Mouse (Mus musculus) embryonic stem cell, embryonic (primary cell): ENCODE measurements around the gene Sorcs2.

Experiments
- CTCF ChIA-PET, 4 experiments: fragments of 300-600 bp in 2 of 4; fragments of 350-600 bp in 2 of 4; sonication (Branson Sonifier 250); formaldehyde crosslinking; loops; one replicate each; lab custom pipeline; 2022; ENCODE audit warnings: inconsistent platforms in 2 of 4; lab: Charles Lee
- POLR2A ChIA-PET, 4 experiments: fragments of 300-600 bp in 2 of 4; fragments of 350-600 bp in 2 of 4; sonication (Branson Sonifier 250); formaldehyde crosslinking; loops; one replicate each; lab custom pipeline; 2022; ENCODE audit warnings: antibody characterized with exemption in 4 of 4, inconsistent platforms in 1 of 4; lab: Charles Lee

Sorcs2 gene

GRCm38 (mm10) chr5:36128513-36128912 lies 269.4 kb downstream of the Sorcs2 start:
- POLR2A ChIA-PET = interaction anchor here in 2 of 4 experiments (0.9 to 1.2 kb wide), 2 partner anchors 12 to 15 kb away, joined by 3 to 4 read pairs; no protein-coding TSS in a partner anchor

DNA sequence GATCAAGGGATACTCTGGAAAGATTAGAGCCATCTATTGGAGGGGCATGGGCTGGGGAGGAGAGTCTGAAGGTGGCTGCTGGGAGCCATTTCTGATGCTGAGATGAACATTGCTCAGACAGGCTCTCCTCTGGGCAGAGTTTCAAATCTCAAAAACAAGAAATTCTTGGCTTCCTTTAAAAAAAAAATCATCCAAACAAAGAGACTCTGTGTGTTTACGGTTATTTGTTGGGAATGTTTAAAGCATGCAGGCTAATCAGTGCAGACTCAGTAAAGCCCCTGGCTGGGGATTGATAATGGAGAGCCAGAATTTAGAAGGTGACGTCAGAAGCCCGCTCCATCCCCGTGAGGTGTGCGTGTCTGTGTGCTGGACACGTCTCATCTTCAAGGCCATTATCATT lies 272.9 kb downstream of the Sorcs2 start:
- ChIA-PET POLR2A (no interaction called here), CTCF (no interaction called here)

More at GRCm38 (mm10) chr5:36128513-36128912, 269.4 kb downstream of the Sorcs2 start:
- CTCF ChIA-PET = interaction anchor here in 2 of 4 experiments (0.5 to 2.0 kb wide), 5 partner anchors 7 to 1437 kb away, joined by 3 to 5 read pairs (median 4); no protein-coding TSS in a partner anchor

GRCm38 (mm10) chr5:36122987-36123386 lies 275.0 kb downstream of the Sorcs2 start:
- POLR2A ChIA-PET = interaction anchor here in 1 of 4 experiments (0.7 kb wide), 1 partner anchor 97 kb away, joined by 4 read pairs; no protein-coding TSS in a partner anchor
- CTCF ChIA-PET = interaction anchor here in 2 of 4 experiments (0.6 to 0.9 kb wide), 2 partner anchors 64 to 141 kb away, joined by 3 read pairs; no protein-coding TSS in a partner anchor

- POLR2A ChIA-PET = no interaction called here
- CTCF ChIA-PET = interaction anchor here in 2 of 4 experiments (0.7 kb wide), 2 partner anchors 75 to 1390 kb away, joined by 3 to 11 read pairs; no protein-coding TSS in a partner anchor
Measured at GRCm38 (mm10) chr5:36120931-36121341, 277.0 kb downstream of the Sorcs2 start.

- POLR2A ChIA-PET = interaction anchor here in 2 of 4 experiments (0.5 to 1.6 kb wide), 3 partner anchors 17 to 289 kb away, joined by 3 to 11 read pairs (median 4); no protein-coding TSS in a partner anchor
- CTCF ChIA-PET = interaction anchor here in 2 of 4 experiments (0.9 to 1.3 kb wide), 2 partner anchors 11 to 280 kb away, joined by 3 read pairs; partner anchors contain the start of gene Sorcs2 (in 1 of the 2)
Measured at GRCm38 (mm10) chr5:36118061-36118460, 279.9 kb downstream of the Sorcs2 start.

- CTCF ChIA-PET = interaction anchor here in 1 of 4 experiments (1.0 kb wide), 1 partner anchor 32 kb away, joined by 3 read pairs; no protein-coding TSS in a partner anchor
- POLR2A ChIA-PET = no interaction called here
Measured at GRCm38 (mm10) chr5:36115519-36115918, 282.4 kb downstream of the Sorcs2 start.

DNA sequence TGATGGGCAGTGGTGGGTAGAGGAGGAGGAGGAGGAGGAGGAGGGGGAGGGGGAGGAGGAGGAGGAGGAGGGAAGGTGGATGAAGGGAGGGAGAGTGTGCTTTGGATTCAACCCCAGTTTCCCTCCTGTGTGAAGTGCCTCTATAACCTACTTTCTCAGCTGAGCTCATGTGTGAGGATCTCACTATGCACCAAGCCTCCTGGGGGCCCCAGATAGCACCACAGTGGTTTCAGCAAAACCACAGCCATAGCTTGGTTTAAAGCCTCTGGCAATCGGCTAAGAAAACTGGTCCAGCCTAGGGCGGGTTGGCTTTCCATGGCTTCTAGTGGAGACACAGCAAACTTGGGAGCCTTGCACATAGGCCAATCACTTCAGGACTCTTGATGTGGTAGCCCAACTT lies 284.2 kb downstream of the Sorcs2 start:
- CTCF ChIA-PET = interaction anchor here in 2 of 4 experiments (0.7 to 1.1 kb wide), 3 partner anchors 282 to 583 kb away, joined by 3 to 4 read pairs (median 4); no protein-coding TSS in a partner anchor
- POLR2A ChIA-PET = interaction anchor here in 2 of 4 experiments (0.6 to 1.1 kb wide), 4 partner anchors 9 to 177 kb away, joined by 3 to 4 read pairs (median 3); no protein-coding TSS in a partner anchor

DNA sequence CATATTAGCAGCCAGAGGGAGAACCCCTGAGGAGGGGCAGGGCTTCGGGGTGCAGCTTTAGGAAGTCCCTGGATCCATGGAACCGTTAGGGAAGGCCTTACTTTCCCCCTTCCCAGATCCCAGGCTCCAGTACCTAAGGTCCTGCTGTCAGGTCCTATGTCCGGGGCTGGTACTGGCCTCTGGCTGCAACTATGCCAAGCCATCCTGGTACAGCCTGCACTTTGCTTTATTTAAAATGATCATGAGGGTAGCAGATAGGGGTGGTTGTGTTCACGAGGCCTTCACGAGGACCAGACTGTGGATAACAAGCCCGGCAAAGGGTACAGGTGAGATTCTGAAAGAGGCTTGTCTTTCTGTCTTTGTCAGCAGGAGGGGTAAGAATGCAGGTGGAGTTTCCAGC lies 285.2 kb downstream of the Sorcs2 start:
- POLR2A ChIA-PET = interaction anchor here in 1 of 4 experiments (1.0 kb wide), 1 partner anchor 10 kb away, joined by 3 read pairs; no protein-coding TSS in a partner anchor
- CTCF ChIA-PET = interaction anchor here in 3 of 4 experiments (0.5 to 1.1 kb wide), 7 partner anchors 11 to 582 kb away, joined by 3 to 6 read pairs (median 4); partner anchors contain the start of gene Sorcs2 (in 1 of the 3)

GRCm38 (mm10) chr5:36111516-36111915 lies 286.4 kb downstream of the Sorcs2 start:
- CTCF ChIA-PET = no interaction called here
- POLR2A ChIA-PET = no interaction called here

GRCm38 (mm10) chr5:36108339-36108887 lies 289.5 kb downstream of the Sorcs2 start:
- POLR2A ChIA-PET = no interaction called here
- CTCF ChIA-PET = no interaction called here

GRCm38 (mm10) chr5:36103483-36103882 lies 294.5 kb downstream of the Sorcs2 start:
- CTCF ChIA-PET = interaction anchor here in 2 of 4 experiments (0.6 kb wide), 2 partner anchors 225 to 385 kb away, joined by 3 read pairs; no protein-coding TSS in a partner anchor

GRCm38 (mm10) chr5:36101129-36101528 lies 296.8 kb downstream of the Sorcs2 start:
- ChIA-PET CTCF (interaction anchor here in 3 of 4 experiments (0.5 to 1.1 kb wide), 5 partner anchors 12 to 665 kb away, joined by 3 to 7 read pairs (median 4); no protein-coding TSS in a partner anchor), POLR2A (interaction anchor here in 2 of 4 experiments (0.7 to 1.1 kb wide), 3 partner anchors 16 to 696 kb away, joined by 4 to 7 read pairs (median 4); no protein-coding TSS in a partner anchor)

More at GRCm38 (mm10) chr5:36103483-36103882, 294.5 kb downstream of the Sorcs2 start:
- POLR2A ChIA-PET = interaction anchor here in 1 of 4 experiments (0.6 kb wide), 1 partner anchor 361 kb away, joined by 3 read pairs; the partner anchor contains the start of gene Grpel1

DNA sequence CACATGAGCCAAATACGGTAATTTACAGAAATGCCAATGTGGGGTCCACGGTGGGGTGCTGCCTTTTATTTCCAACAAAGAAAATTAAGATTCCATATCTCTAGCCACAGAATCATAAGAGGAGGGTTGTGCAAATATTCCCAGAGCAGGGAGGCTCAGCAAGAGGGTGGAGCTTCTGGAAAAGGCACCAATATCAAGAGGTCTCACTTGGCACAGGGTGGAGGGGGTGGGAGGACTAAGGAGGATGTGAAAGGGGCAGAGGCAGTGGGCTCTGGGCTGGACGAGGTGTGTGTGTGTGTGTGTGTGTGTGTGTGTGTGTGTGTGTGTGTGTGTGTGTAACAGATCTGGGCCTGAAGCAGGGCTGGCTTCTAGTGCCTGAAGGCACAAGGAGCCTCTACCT lies 297.5 kb downstream of the Sorcs2 start:
- ChIA-PET POLR2A (interaction anchor here in 1 of 4 experiments (0.7 to 1.1 kb wide), 2 partner anchors 82 to 697 kb away, joined by 4 to 7 read pairs; no protein-coding TSS in a partner anchor), CTCF (interaction anchor here in 2 of 4 experiments (0.6 kb wide), 2 partner anchors 91 to 664 kb away, joined by 5 to 7 read pairs; no protein-coding TSS in a partner anchor)

DNA sequence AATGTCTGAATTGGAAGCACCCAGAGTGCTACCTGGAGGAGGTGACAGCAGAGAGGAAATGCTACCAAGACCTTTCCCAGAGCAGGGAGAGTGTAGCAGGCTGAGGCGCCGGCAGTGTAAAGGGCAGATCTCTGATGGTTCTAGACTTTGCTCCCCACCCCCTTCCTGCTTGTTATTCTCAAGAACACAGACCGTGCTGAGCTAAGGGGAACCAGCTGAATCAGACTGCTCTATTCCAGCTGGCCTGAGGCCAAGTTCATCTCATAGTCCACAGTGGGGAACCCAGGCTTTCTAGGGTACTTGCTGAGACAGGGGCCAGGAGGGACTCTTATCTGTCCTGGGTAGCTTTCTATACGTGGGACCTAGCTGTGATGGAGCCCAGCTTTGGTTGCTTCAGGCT lies 298.3 kb downstream of the Sorcs2 start:
- POLR2A ChIA-PET = no interaction called here
- CTCF ChIA-PET = interaction anchor here in 2 of 4 experiments (0.5 to 1.0 kb wide), 2 partner anchors 118 to 273 kb away, joined by 3 read pairs; no protein-coding TSS in a partner anchor

DNA sequence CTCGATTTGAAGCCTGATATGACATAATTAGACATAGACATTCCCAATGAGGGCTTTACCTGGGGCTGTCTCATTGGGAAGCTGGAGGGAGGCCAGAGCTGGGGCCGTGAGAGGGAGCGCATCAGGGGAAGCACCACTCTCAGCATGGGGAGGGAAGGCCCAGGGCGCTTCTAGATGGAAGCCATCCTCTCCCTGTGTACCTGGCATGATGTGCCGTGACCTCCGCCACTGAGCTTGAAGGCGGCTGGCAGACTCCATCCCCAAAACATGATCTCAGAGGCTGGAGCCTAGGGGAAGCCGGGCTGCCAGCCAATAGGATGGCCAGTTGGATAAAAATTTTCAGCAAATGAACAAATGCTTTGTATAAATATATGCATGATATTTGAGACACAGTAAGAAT lies 301.9 kb downstream of the Sorcs2 start:
- POLR2A ChIA-PET = no interaction called here
- CTCF ChIA-PET = interaction anchor here in 1 of 4 experiments (0.9 kb wide), 1 partner anchor 9 kb away, joined by 3 read pairs; no protein-coding TSS in a partner anchor

- ChIA-PET POLR2A (no interaction called here), CTCF (no interaction called here)
Measured at GRCm38 (mm10) chr5:36090036-36090435, 307.9 kb downstream of the Sorcs2 start.

GRCm38 (mm10) chr5:36089243-36089642 lies 308.7 kb downstream of the Sorcs2 start:
- ChIA-PET POLR2A (interaction anchor here in 1 of 4 experiments (1.7 kb wide), 1 partner anchor 20 kb away, joined by 5 read pairs; no protein-coding TSS in a partner anchor), CTCF (interaction anchor here in 1 of 4 experiments (0.7 kb wide), 1 partner anchor 56 kb away, joined by 4 read pairs; no protein-coding TSS in a partner anchor)

DNA sequence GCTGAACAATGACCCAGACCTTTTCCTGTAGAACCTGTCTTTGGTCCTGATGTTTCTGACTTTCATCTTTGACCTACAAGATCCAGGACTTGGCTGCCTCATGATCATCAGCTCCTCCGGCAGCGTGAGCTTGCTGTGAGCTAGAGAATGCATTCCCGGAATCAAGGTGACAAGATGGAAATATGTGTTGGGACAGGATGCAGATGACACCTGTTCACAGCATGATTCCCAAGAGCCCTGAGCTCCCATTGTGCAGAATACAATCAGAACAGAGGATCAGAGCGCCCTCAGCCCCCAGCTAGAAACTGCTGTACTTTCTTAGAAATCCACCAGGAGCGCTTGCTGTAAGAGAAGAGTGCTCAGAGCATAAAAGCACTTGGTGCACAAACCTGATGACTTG lies 311.0 kb downstream of the Sorcs2 start:
- ChIA-PET CTCF (interaction anchor here in 2 of 4 experiments (0.6 to 1.5 kb wide), 4 partner anchors 9 to 309 kb away, joined by 3 to 4 read pairs (median 4); no protein-coding TSS in a partner anchor), POLR2A (interaction anchor here in 3 of 4 experiments (0.5 to 1.0 kb wide), 3 partner anchors 17 to 981 kb away, joined by 3 to 4 read pairs (median 3); partner anchors contain the start of gene Lrpap1 (in 1 of the 3))
